Mouse (Mus musculus) neural tube, embryonic 14.5 days (tissue): ENCODE measurements around the gene Pdzk1ip1. TPM values are rescaled to one million over a fixed set of nuclear protein-coding genes. Genes with fewer than 3 reads are reported as not detected.

Experiments used
- ATAC-seq: fragments of 200-750 bp; cut with Nextera tagmentation; 2 replicates; pipeline ENCODE4 v1.8.0; 2017; ENCODE audit warnings: low read depth, mild to moderate bottlenecking, moderate TSS enrichment, moderate library complexity
- H3K27ac ChIP-seq: fragments of 300-500 bp; sonication (generic); 2 replicates; pipeline ENCODE4 v1.5.1; 2014; ENCODE audit warnings: low read depth, mild to moderate bottlenecking, control low read depth, low read length, moderate library complexity, mixed read lengths
- H3K27me3 ChIP-seq: fragments of 300-500 bp; sonication (generic); 2 replicates; pipeline ENCODE4 v1.6.1; 2014; ENCODE audit warnings: low read length; ENCODE audit not compliant: control insufficient read depth, insufficient read depth
- H3K36me3 ChIP-seq: fragments of 300-500 bp; sonication (generic); 2 replicates; pipeline ENCODE4 v1.6.1; 2014; ENCODE audit warnings: low read length, mixed read lengths; ENCODE audit not compliant: control insufficient read depth, insufficient read depth
- H3K4me1 ChIP-seq: fragments of 300-500 bp; sonication (generic); 2 replicates; pipeline ENCODE4 v1.6.1; 2014; ENCODE audit warnings: low read length; ENCODE audit not compliant: control insufficient read depth, insufficient read depth
- H3K4me2 ChIP-seq: fragments of 300-500 bp; sonication (generic); 2 replicates; pipeline ENCODE4 v1.6.1; 2014; ENCODE audit warnings: mild to moderate bottlenecking, low read depth, low read length, control low read depth
- H3K4me3 ChIP-seq: fragments of 300-500 bp; sonication (generic); 2 replicates; pipeline ENCODE4 v1.5.1; 2014; ENCODE audit warnings: low read depth, low read length, control low read depth, mixed read lengths
- H3K9ac ChIP-seq: fragments of 300-500 bp; sonication (generic); replicated peaks from 2 replicates; pipeline ENCODE4 v1.6.1; 2014; ENCODE audit warnings: low read depth, mild to moderate bottlenecking, control low read depth, low read length, mixed read lengths
- H3K9me3 ChIP-seq: fragments of 300-500 bp; sonication (generic); 2 replicates; pipeline ENCODE4 v1.6.1; 2016; ENCODE audit warnings: low read length; ENCODE audit not compliant: control insufficient read depth
- whole genome bisulfite sequencing: fragments of 180-500 bp; shearing (Covaris S2); extraction: QIAGEN DNeasy Blood & Tissue Kit; methylation state at CpG from one replicate; pipeline ENCODE4 v1.1.7; 2014; 5-methylcytosine and 5-hydroxymethylcytosine counted together
- polyA plus RNA-seq: library from polyadenylated mRNA; unstranded; fragments of >200 nt; fragmentation: Nextera tagmentation; extraction: Ambion mirVana; gene quantifications from 2 replicates; pipeline ENCODE4 v1.2.1, GENCODE M21; 2014

Pdzk1ip1 gene
- polyA plus RNA-seq, 1 experiment from 2014 or later = 2.4 TPM

DNA sequence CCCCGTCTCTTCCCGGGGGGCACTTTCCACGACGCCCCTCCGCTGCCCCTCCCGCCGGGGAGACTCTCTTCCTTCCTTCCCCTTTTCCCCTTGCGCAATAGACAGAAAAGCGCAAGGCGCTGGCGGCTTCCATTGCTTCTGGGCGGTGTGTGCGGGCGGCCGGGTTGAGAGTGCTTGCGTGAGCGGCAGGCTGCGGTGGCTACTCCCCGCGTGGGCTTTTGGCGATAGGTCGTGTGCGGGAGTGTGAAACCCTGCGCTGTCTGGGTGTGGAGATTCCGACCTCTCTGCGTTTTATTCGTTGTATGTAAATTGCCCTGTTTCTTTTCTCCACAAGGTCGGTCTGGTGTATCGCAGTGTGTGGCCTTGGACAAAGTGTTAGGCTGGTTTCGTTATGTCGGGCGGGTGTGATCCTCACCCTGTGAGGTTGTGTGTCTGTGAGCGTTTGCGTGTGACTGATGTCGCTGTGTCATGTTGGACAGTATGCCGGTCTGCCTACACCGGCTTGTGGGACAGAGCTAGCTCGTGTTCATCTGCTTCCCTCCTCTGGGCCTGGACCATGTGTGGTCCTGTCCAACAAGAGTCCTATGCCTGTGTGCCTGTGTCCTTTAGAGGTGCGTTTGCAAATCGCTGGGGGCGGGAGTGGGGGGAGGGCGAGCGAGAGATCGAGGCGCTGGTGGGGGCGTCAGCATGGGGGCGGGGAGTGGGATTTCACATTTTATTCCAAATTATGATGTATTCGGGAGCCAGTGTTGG lies 31.4 kb upstream of the Pdzk1ip1 start:
- H3K36me3 ChIP-seq = no peaks in the 10 kb centered on the region
- H3K9me3 ChIP-seq = no peaks in the 10 kb centered on the region
- peaks cover 56% of the 10 kb centered on the region for H3K27me3 ChIP-seq
- peak overlapping the region; percentile 40; the same call in 1 of the 2 replicates for H3K27ac ChIP-seq
- under 1% methylated on average over 46 of the region's 48 CpGs for WGBS
- H3K4me3 ChIP-seq = peak overlapping the region; percentile 20
- peak overlapping the region; percentile 29; the same call in 1 of the 2 replicates for H3K4me2 ChIP-seq
- H3K9ac ChIP-seq = peak overlapping the region; percentile 16; the same call in 1 of the 2 replicates
- peaks cover 5% of the 10 kb centered on the region; the same call in 1 of the 2 replicates for H3K4me1 ChIP-seq
- ATAC-seq = peak; percentile 60

DNA sequence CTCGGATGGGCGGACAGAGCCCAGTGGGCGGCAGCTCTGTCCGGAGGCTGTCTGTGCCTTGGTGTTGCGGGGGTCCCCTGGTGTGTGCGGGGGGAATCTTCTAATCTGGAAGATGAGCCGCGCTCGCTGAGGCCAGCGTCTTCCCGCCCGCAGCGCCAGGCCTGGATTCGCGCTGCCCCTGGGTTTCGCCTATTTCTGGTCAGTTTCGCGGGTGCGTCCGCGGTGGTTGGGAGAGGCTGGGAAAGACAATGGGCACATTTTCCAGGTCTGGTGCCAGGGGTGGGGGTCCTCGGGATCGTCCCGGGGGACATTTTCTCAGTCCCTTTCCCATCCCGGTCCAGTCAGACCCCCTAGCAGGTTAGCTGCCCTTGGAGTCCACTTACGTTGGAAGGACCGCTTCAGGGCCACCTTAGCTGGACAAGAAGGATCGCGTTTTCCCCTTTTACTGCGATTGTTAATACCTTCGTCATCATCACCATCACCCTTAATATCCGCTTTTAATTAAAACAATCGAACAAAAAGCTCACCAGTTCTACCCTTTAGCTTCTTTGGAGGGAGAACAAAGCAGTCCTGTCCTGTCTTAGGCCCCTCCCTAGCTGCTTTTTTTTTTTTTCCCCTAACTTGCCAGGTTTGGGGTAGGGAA lies 30.7 kb upstream of the Pdzk1ip1 start:
- H3K36me3 ChIP-seq = no peaks in the 10 kb centered on the region
- H3K4me1 ChIP-seq = peaks cover 5% of the 10 kb centered on the region; the same call in 1 of the 2 replicates
- no peak for ATAC-seq
- no peak overlapping the region; the same call in 1 of the 2 replicates for H3K9ac ChIP-seq
- H3K4me2 ChIP-seq = no peak overlapping the region
- peaks cover 56% of the 10 kb centered on the region for H3K27me3 ChIP-seq
- under 1% methylated on average over 33 of the region's 33 CpGs for WGBS
- no peak overlapping the region; the same call in 1 of the 2 replicates for H3K27ac ChIP-seq
- H3K4me3 ChIP-seq = peak overlapping the region; percentile 13; the same call in 1 of the 2 replicates
- H3K9me3 ChIP-seq = no peaks in the 10 kb centered on the region

DNA sequence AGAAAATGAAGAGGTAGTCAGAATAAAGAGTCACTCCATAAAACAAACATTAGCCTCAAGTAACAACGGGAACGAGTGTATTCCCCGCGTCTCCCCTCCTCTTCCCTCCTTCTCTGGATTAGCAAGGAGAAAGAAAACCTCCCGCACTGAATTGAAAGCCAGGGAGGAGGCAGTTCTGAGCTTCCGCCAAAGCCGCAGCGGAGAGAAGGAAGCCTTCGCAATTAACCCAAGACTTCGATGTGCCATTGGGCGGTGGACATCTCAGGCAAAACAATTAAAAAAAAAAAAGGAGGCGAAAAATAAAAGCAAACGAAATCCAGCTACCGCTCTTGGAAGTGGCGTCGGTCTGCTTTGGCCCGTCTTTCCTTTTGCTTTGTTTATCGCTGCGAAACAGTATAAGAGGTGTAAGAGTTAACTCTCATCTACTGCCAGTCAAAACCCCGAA lies 30.2 kb upstream of the Pdzk1ip1 start:
- ATAC-seq = no peak
- Histone ChIP-seq H3K36me3 (no peaks in the 10 kb centered on the region), H3K27ac (no peak overlapping the region), H3K9ac (no peak overlapping the region), H3K4me2 (no peak overlapping the region), H3K4me1 (peaks cover 8% of the 10 kb centered on the region; the same call in 1 of the 2 replicates), H3K4me3 (peak overlapping the region; percentile 13; the same call in 1 of the 2 replicates), H3K27me3 (peaks cover 61% of the 10 kb centered on the region), H3K9me3 (no peaks in the 10 kb centered on the region)
- WGBS = under 1% methylated on average over 20 of the region's 20 CpGs

DNA sequence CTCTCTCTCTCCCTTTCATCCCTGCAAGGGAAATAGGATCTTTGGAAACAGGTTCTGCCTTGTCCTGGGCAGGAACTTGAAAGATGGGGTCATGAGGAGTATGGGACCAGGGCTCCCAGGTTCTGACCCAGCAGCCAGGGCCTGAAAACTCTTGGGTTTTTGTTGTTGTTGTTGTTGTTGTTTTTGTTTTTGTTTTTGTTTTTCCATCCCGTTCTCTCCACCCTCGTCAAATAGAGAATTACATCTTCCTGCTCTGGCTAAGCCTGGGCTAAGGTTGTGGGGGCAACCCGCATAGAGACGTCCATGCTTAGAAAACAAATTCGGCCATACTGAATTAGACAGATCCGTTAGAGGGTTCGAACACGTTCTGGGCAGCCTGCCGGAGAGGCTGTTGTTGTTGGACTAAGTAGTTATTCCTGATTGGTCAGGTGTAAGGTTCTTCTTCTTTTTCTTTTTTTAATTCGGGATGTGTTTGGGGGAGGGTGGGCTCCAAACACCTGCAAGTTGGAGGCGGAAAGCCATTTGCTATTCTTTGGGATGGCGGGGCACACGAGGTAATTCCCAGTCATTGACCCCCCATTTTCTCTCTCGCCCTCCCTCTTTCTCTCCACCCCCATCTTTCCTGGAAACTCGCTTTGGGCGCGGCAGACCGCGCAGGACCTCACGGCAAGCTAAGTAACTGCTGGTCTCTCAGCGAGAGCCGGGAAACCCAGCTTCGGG lies 29.5 kb upstream of the Pdzk1ip1 start:
- Histone ChIP-seq H3K36me3 (no peaks in the 10 kb centered on the region), H3K9me3 (no peaks in the 10 kb centered on the region), H3K9ac (no peak overlapping the region), H3K27ac (no peak overlapping the region), H3K27me3 (peaks cover 63% of the 10 kb centered on the region), H3K4me3 (peak overlapping the region; percentile 13; the same call in 1 of the 2 replicates), H3K4me2 (no peak overlapping the region), H3K4me1 (peaks cover 12% of the 10 kb centered on the region; the same call in 1 of the 2 replicates)
- WGBS = under 1% methylated on average over 23 of the region's 23 CpGs
- no peak for ATAC-seq

DNA sequence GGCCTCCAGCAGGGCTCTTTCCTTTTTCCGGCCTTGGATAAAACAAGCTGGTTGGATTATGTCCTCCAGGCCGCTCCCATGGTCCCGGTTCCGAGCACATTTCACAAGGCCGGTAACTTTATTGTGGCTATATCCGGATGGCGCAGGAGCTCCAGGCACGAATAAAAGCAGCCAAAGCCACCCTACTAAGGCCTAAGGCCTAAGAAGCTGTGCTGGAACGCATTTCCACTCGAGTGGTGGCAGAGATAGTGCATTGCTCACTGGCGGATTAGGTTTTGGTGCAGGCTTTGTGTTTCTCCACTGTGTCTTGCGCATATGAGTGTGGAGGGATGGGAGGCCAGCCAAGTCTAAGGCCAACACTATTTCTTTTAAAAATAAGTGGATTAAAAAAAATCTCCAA lies 28.6 kb upstream of the Pdzk1ip1 start:
- no peak for ATAC-seq
- no peak overlapping the region for H3K9ac ChIP-seq
- peaks cover 61% of the 10 kb centered on the region for H3K27me3 ChIP-seq

DNA sequence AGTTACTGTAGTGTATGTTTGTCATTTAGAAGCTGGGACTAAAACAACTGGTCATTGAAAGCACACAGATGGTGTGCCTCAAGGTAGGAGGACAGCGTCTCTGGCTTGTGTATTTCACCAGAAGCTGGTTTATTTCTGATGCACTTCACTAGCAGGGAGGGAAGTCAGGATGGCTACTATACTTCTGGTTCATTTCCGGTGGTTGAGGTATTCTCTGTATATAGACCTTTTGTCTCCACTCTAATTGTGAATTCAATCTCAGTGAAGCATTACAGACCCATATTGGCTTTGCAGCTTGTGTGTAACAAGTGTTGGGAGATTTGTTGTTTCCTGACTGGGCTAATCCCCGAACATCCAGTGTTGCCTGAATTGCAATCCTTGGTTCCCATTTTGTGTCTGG lies 27.8 kb upstream of the Pdzk1ip1 start:
- H3K9me3 ChIP-seq = no peaks in the 10 kb centered on the region
- H3K4me1 ChIP-seq = peaks cover 12% of the 10 kb centered on the region; the same call in 1 of the 2 replicates
- no peak overlapping the region for H3K4me2 ChIP-seq
- ATAC-seq = no peak
- H3K4me3 ChIP-seq = no peak overlapping the region
- WGBS = 10% methylated on average over 3 of the region's 3 CpGs
- H3K27me3 ChIP-seq = peaks cover 59% of the 10 kb centered on the region
- no peaks in the 10 kb centered on the region for H3K36me3 ChIP-seq
- no peak overlapping the region for H3K9ac ChIP-seq
- no peak overlapping the region for H3K27ac ChIP-seq

More for the DNA sequence above, 28.6 kb upstream of the Pdzk1ip1 start:
- Histone ChIP-seq H3K27ac (no peak overlapping the region), H3K9me3 (no peaks in the 10 kb centered on the region), H3K4me3 (no peak overlapping the region), H3K4me1 (peaks cover 12% of the 10 kb centered on the region; the same call in 1 of the 2 replicates), H3K4me2 (peak overlapping the region; percentile 14; the same call in 1 of the 2 replicates), H3K36me3 (no peaks in the 10 kb centered on the region)
- WGBS = 3% methylated on average over 12 of the region's 12 CpGs

DNA sequence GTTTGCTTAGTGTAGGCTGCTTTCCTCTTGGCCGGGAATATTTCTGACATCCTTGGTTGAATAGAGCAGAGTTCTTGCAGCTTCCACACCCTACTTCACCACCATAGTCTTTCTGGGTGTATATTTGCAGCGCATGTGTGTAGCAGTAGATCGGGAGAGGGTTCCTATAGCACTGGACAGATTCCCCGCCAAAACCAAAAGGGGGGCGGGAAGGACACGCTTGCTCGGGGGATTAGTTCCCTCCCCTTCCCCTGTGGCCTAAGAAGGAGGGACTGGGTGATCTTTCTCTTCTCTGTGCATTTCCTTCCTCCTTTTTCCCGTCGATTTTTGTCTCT lies 26.0 kb upstream of the Pdzk1ip1 start:
- Histone ChIP-seq H3K4me2 (peak overlapping the region; percentile 91), H3K27ac (no peak overlapping the region), H3K36me3 (no peaks in the 10 kb centered on the region), H3K27me3 (peaks cover 63% of the 10 kb centered on the region), H3K9me3 (no peaks in the 10 kb centered on the region), H3K9ac (no peak overlapping the region), H3K4me1 (0 out of 2 replicates have a peak, but pooled peaks cover 7% of the 10 kb centered on the region), H3K4me3 (peak overlapping the region; percentile 41; the same call in 1 of the 2 replicates)
- WGBS = 2% methylated on average over 9 of the region's 9 CpGs
- no peak for ATAC-seq

DNA sequence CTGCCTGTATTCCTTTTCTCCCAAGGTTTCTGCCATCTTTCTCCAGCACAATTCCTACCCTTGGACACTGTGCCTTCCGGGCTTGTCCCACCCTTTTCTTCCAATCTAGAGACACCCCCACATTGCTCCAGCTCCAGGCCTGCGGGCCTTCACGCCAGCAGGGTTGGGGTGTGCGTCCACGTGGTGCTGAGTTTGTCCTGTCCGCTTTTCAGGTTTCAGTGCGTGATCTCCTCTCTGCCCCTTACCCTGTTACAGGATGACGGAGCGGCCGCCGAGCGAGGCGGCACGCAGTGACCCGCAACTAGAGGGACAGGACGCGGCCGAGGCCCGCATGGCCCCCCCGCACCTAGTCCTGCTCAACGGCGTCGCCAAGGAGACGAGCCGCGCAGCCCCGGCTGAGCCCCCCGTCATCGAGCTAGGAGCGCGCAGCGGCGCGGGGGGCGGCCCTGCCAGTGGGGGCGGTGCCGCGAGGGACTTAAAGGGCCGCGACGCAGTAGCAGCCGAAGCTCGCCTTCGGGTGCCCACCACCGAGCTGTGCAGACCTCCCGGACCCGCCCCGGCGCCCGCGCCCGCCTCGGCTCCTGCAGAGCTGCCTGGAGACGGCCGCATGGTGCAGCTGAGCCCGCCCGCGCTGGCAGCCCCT lies 25.5 kb upstream of the Pdzk1ip1 start:
- Histone ChIP-seq H3K9ac (peak overlapping the region; percentile 55), H3K9me3 (no peaks in the 10 kb centered on the region), H3K27me3 (peaks cover 63% of the 10 kb centered on the region), H3K27ac (no peak overlapping the region), H3K36me3 (no peaks in the 10 kb centered on the region), H3K4me3 (peak overlapping the region; percentile 41), H3K4me1 (0 out of 2 replicates have a peak, but pooled peaks cover 7% of the 10 kb centered on the region), H3K4me2 (peak overlapping the region; percentile 91)
- WGBS = under 1% methylated on average over 48 of the region's 58 CpGs
- peak; percentile 87 for ATAC-seq
